Mouse (Mus musculus): ENCODE data around the gene Ptpdc1. TPM values are rescaled to one million over a fixed set of nuclear protein-coding genes. Genes with fewer than 3 reads are reported as not detected.

Gene Ptpdc1
- polyA plus RNA-seq, 1 experiment from 2014 or later: 19.1 TPM

DNA sequence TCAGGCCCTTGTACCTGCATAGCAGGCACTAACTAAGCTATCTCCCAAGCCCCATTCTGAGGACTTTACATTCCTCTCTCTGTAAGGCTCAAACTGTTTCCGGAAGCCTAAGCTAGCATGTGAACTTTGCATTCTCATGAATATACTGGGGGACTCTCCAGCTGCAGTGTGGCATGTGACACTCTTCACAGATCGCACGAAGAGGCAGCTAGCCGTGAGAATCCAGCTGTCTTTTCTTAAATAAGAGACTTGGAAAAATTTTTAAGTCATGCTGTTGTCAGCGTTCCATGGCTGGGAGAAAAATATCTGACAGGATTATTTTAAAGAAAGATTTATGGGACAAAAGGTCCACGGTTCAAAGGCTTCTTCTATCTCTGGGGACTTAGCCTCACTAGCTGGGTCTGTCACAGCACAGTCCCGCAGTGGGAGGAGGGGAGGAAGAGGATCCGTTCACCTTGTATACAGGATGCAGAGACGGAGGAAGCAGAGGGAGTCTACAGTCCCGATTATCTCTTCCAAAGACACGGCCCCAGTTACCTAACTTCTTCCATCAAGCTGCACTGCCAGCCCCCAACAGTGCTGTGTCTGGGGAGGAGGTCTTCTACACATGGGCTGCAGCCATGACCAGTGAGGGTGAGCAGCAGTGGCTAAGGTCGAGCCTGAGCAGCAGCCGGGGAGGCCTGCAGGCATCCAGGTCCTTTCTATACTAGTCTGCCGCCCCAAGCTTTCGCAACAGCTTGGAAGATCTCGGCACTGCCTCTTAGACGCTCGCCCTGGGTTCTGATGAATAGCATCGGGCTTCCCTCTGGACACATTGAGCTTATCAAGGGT is 51.7 kb downstream of the Ptpdc1 start:
- Histone ChIP-seq H3K4me3 (no peak overlapping the region), H3K4me1 (0 out of 2 replicates have a peak, but pooled peaks cover 10% of the 10 kb centered on the region), H3K4me2 (replicated peaks) (peak overlapping the region; percentile 8; the same call in 1 of the 2 replicates), H3K27ac (no peak overlapping the region), H3K9ac (no peak overlapping the region), H3K9me3 (no peaks in the 10 kb centered on the region), H3K27me3 (replicated peaks) (no peaks in the 10 kb centered on the region), H3K36me3 (peaks cover 2% of the 10 kb centered on the region; the same call in 1 of the 2 replicates)
- WGBS: 53% methylated on average over 19 of the region's 19 CpGs
- ATAC-seq (ENCODE audit: low FRiP score, low read depth): no peak

DNA sequence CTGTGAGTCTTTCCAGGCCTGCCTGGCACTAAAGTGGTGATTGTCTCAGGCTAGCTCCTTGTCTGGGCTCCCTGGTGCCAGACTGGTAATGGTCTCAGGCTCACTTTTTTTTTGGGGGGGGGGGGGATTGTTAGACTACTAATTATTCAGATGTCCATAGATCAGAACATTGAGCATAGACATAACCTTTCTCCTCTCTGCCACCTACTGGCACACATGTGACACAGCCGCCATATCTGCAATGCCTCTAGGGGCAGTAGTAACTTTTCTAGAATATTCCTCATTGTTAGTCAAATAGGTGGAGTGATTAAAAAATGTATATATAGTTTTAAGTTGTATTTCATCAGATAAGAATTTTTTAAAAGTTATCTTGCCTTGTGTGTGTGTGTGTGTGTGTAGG is 53.3 kb downstream of the Ptpdc1 start:
- no peak overlapping the region for H3K4me2 ChIP-seq (replicated peaks)
- ATAC-seq (ENCODE audit: low FRiP score, low read depth): no peak
- H3K27me3 ChIP-seq (replicated peaks): no peaks in the 10 kb centered on the region
- no peak overlapping the region for H3K27ac ChIP-seq
- 0 out of 2 replicates have a peak, but pooled peaks cover 8% of the 10 kb centered on the region for H3K4me1 ChIP-seq
- no peak overlapping the region for H3K9ac ChIP-seq
- H3K4me3 ChIP-seq: no peak overlapping the region
- no peaks in the 10 kb centered on the region for H3K36me3 ChIP-seq
- H3K9me3 ChIP-seq: no peaks in the 10 kb centered on the region
- WGBS: 84% methylated on average over 1 of the region's 1 CpGs

DNA sequence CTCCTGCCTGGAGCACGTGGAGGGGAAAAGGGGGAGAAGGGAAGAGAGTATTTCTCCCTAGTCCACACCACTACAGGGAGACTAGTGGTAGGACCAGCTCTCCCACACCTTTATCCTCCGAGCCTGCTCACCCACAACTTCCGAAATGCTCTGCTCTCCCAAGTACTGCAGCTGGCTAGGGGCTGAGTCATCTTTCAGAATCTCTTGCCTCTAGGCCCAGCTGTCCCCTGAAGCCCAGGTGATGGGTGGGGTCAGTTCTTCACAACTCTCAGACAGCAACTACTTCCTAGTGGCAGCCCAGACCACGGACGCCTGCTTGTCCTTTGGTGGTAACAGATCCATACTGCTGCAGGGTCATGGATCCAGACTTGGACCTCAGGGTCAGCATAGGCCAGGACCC is 54.2 kb downstream of the Ptpdc1 start:
- H3K9ac ChIP-seq: no peak overlapping the region
- H3K4me1 ChIP-seq: 0 out of 2 replicates have a peak, but pooled peaks cover 7% of the 10 kb centered on the region
- no peak overlapping the region for H3K4me3 ChIP-seq
- H3K27ac ChIP-seq: no peak overlapping the region
- no peaks in the 10 kb centered on the region for H3K9me3 ChIP-seq
- H3K36me3 ChIP-seq: no peaks in the 10 kb centered on the region
- ATAC-seq (ENCODE audit: low FRiP score, low read depth): no peak
- 75% methylated on average over 5 of the region's 5 CpGs for WGBS
- H3K27me3 ChIP-seq (replicated peaks): no peaks in the 10 kb centered on the region
- H3K4me2 ChIP-seq (replicated peaks): no peak overlapping the region

DNA sequence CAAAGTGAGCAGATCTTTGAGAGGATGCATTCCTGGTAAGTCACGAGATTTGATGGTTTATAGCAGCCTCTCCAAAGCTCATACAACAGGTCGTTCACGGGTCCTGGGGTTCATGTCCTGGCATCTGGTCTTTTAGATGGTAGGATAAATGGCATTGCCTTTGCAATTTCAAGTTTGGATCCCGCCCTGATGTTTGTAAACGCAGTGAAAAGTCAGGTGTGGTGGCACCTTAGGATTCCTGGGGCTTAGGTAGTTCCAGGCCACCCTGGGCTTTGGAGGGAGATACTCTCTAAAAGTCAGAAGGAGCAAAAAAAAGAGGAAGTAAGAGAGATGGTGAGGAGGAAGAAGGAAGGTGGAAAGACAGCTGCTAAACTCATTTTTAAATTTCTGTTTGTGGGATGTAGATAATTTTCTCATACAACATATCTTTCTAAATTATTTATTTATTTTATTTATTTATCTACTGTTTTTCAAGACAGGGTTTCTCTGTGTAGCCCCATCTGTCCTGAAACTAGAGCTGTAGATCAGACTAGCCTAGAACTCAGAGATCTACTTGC is 55.8 kb downstream of the Ptpdc1 start:
- Histone ChIP-seq H3K27ac (no peak overlapping the region), H3K27me3 (replicated peaks) (no peaks in the 10 kb centered on the region), H3K9me3 (no peaks in the 10 kb centered on the region), H3K4me2 (replicated peaks) (no peak overlapping the region), H3K36me3 (no peaks in the 10 kb centered on the region), H3K9ac (no peak overlapping the region), H3K4me1 (0 out of 2 replicates have a peak, but pooled peaks cover 7% of the 10 kb centered on the region), H3K4me3 (no peak overlapping the region)
- no peak for ATAC-seq (ENCODE audit: low FRiP score, low read depth)
- 84% methylated on average over 5 of the region's 5 CpGs for WGBS

DNA sequence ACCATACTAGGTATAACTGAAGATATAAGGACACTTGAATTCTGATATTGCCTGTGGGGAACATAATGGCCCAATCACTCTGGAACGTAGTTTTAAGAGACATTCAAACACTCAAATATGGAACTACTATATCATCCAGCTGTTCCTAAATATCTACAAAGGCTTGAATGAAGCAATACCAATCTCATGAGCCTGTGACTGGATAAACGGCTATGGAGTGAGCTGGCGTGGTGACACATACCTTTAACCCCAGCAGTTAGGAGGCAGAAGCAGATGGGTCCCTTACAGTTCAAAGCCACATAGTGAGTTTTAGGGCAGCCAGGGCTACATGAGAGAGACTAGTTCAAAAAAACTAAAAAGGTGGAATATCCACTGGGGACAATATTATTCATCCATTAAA is 57.8 kb downstream of the Ptpdc1 start:
- H3K27me3 ChIP-seq (replicated peaks): no peaks in the 10 kb centered on the region
- 92% methylated on average over 3 of the region's 3 CpGs for WGBS
- H3K27ac ChIP-seq: no peak overlapping the region
- H3K36me3 ChIP-seq: no peaks in the 10 kb centered on the region
- H3K9me3 ChIP-seq: no peaks in the 10 kb centered on the region; the same call in 1 of the 2 replicates
- no peak for ATAC-seq (ENCODE audit: low FRiP score, low read depth)
- no peak overlapping the region for H3K9ac ChIP-seq
- H3K4me2 ChIP-seq (replicated peaks): no peak overlapping the region
- H3K4me3 ChIP-seq: no peak overlapping the region
- H3K4me1 ChIP-seq: no peaks in the 10 kb centered on the region

DNA sequence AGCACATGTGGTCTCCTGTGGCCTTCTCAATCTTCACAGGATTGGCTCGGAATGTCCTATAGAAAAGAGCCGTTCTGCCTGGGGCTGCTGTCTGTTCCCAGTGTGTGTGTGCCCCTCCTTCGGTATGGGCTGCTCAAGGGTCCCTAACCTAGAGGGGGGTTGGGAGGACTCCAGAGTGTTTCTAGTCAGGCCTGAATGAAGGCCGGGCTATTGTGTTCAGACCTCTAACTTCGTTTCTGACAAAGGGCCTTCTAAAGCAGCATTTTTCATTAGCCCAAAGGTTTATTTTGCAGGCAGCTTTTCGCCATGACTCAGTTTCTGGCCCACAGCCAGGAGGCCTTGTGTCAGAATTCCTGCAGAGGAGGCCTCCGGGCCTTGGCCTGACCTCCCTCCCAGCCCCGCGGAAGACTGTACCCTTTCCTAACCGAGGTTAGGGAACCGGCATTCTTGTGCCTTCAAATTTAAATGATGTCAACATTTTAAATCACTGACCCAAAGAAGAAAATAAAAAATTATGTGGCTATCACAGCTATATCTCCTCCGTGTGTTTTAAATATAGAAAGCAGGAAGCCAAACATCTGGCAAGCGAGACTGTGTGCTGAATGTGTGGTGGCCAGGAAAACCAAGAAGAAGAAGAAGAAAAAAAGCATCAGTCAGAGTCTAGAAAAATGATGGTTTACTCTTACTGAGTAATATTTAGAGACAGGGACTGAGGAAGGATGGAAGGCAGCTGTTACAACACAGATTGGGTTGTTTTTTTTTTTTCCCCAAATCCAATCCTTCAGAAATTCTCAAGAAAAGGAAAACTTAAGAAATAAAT is 59.1 kb downstream of the Ptpdc1 start:
- Histone ChIP-seq H3K4me1 (no peaks in the 10 kb centered on the region), H3K4me2 (replicated peaks) (peak overlapping the region; percentile 7; the same call in 1 of the 2 replicates), H3K4me3 (no peak overlapping the region), H3K9me3 (no peaks in the 10 kb centered on the region; the same call in 1 of the 2 replicates), H3K27ac (peak overlapping the region; percentile 47; the same call in 1 of the 2 replicates), H3K36me3 (no peaks in the 10 kb centered on the region), H3K27me3 (replicated peaks) (no peaks in the 10 kb centered on the region), H3K9ac (no peak overlapping the region)
- 0 out of 2 replicates have a peak, but pooled peaks have one; percentile 58 for ATAC-seq (ENCODE audit: low FRiP score, low read depth)
- WGBS: 34% methylated on average over 13 of the region's 13 CpGs

DNA sequence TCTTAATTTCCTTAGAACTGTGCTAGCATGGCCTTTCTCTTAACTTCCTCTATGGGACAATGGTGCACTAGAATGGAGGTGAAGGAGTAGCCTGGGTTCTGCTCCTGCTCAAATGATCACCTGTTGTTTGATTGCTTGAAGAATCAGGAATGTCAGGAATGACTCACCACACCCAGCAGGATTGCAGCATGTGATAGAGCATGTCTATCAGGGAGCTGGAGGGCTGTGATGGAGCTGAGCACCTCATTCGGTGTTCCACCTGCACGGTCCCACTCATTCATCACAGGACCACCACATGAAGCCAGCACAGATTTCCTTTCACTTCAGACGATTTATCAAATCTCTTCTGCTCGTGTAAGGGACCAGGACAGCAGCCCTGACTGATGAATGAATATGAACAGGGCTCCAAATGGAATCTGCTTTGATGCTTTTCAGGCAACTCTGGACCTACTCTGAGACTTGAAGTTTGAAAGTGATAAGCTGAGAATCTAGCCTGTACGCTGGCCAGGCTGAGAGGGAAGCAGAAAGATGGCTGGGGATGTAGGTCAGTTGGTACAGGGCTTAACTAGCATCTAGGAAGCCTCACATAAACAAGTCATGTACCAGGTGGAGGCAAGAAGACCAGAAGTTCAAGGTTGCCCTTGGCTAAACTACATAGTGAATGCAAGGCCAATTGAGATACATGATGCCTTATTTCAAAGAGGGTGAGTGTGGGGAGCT is 60.4 kb downstream of the Ptpdc1 start:
- Histone ChIP-seq H3K9ac (no peak overlapping the region), H3K36me3 (no peaks in the 10 kb centered on the region), H3K4me3 (no peak overlapping the region), H3K27me3 (replicated peaks) (no peaks in the 10 kb centered on the region), H3K27ac (no peak overlapping the region), H3K9me3 (no peaks in the 10 kb centered on the region; the same call in 1 of the 2 replicates), H3K4me1 (no peaks in the 10 kb centered on the region), H3K4me2 (replicated peaks) (no peak overlapping the region)
- ATAC-seq (ENCODE audit: low FRiP score, low read depth): no peak
- WGBS: 85% methylated on average over 5 of the region's 5 CpGs

DNA sequence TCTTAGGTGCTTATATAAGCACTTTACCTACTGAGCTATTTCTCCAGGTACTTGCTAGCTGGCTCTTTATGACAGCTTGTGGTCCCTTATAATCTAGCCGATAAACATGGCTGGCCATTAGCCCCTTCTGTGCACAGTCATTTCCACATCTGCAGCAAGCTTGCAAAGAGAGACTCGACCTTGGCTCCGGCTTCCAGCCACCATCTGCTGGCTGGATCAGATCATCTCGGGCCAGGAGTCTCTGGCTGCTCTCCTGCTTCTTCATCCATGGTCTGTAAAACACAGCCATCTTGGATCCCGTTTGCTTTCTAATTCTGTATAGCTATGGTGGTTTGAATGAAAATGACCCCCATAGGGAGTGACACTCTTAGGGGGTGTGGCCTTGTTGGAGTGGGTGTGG is 63.1 kb downstream of the Ptpdc1 start:
- H3K9ac ChIP-seq: no peak overlapping the region
- H3K4me1 ChIP-seq: no peaks in the 10 kb centered on the region
- no peak overlapping the region for H3K27ac ChIP-seq
- H3K4me3 ChIP-seq: no peak overlapping the region
- H3K9me3 ChIP-seq: no peaks in the 10 kb centered on the region; the same call in 1 of the 2 replicates
- 88% methylated on average over 5 of the region's 5 CpGs for WGBS
- H3K27me3 ChIP-seq (replicated peaks): no peaks in the 10 kb centered on the region
- no peaks in the 10 kb centered on the region for H3K36me3 ChIP-seq
- no peak for ATAC-seq (ENCODE audit: low FRiP score, low read depth)
- no peak overlapping the region for H3K4me2 ChIP-seq (replicated peaks)

DNA sequence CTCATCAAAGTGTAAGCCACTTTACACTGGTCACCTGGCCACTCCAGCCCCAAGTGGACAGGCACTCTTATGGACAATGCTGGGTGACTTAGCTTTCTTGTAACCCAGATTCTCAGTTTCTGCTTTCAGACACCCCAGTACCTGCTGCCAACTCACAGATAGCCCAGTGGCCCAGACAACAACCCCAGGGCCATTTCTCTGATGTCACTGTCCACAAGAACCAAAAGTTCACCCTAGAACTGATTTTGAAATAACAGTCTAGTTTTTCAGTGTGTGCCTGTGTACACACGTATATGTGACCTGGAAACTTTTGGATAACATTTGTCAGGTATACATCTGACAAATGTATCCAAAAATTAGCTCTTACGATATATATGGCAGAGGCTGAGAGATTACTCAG is 64.0 kb downstream of the Ptpdc1 start:
- H3K4me3 ChIP-seq: no peak overlapping the region
- no peaks in the 10 kb centered on the region; the same call in 1 of the 2 replicates for H3K9me3 ChIP-seq
- 94% methylated on average over 2 of the region's 2 CpGs for WGBS
- H3K27me3 ChIP-seq (replicated peaks): no peaks in the 10 kb centered on the region
- ATAC-seq (ENCODE audit: low FRiP score, low read depth): no peak
- H3K27ac ChIP-seq: no peak overlapping the region
- no peaks in the 10 kb centered on the region for H3K4me1 ChIP-seq
- H3K36me3 ChIP-seq: no peaks in the 10 kb centered on the region
- no peak overlapping the region for H3K9ac ChIP-seq
- no peak overlapping the region for H3K4me2 ChIP-seq (replicated peaks)

DNA sequence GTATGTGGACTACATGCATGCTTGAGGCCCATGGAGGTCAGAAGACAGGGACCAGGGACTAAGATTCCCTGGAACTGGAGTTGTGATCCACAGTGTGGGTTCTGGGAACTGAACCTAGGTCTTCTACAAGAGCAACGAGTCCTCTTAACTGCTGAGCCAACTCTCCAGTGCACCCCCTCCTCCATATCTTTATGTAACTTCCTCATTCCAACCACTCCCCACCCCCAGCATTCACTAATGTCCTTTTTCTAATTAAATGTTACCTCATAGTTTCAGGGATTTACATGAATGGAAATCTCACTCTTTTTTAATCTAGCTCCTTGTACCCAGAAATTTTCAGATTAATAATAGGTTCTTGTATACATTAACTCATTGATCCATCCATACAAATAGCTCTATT is 69.5 kb downstream of the Ptpdc1 start:
- no peak overlapping the region for H3K27ac ChIP-seq
- H3K36me3 ChIP-seq: no peaks in the 10 kb centered on the region
- H3K9ac ChIP-seq: no peak overlapping the region
- no peak for ATAC-seq (ENCODE audit: low FRiP score, low read depth)
- H3K4me1 ChIP-seq: 0 out of 2 replicates have a peak, but pooled peaks cover 5% of the 10 kb centered on the region
- no peak overlapping the region for H3K4me2 ChIP-seq (replicated peaks)
- H3K9me3 ChIP-seq: no peaks in the 10 kb centered on the region
- H3K27me3 ChIP-seq (replicated peaks): no peaks in the 10 kb centered on the region
- H3K4me3 ChIP-seq: no peak overlapping the region
- 90% methylated on average over 1 of the region's 1 CpGs for WGBS

DNA sequence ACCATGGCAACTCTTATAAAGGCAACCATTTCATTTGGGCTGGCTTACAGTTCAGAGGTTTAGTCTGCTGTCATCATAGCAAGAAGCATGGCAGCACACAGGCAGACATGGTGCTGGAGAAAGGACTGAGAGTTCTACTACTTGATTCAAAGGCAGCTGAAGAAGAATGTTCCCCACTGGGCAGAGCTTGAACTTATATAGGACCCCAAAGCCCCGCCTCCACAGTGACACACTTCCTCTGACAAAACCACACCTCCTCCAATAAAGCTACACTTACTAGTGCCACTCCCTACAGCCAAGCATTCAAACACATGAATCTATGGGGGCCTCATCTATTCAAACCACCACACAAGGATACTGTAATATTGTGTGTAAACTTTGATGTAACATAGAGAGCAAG is 70.9 kb downstream of the Ptpdc1 start:
- H3K36me3 ChIP-seq: no peaks in the 10 kb centered on the region
- no peak for ATAC-seq (ENCODE audit: low FRiP score, low read depth)
- WGBS: 81% methylated on average over 1 of the region's 1 CpGs
- H3K4me3 ChIP-seq: no peak overlapping the region
- no peak overlapping the region for H3K9ac ChIP-seq
- H3K27ac ChIP-seq: no peak overlapping the region
- H3K4me2 ChIP-seq (replicated peaks): no peak overlapping the region
- H3K9me3 ChIP-seq: no peaks in the 10 kb centered on the region
- no peaks in the 10 kb centered on the region for H3K27me3 ChIP-seq (replicated peaks)
- H3K4me1 ChIP-seq: 0 out of 2 replicates have a peak, but pooled peaks cover 5% of the 10 kb centered on the region
